Mouse (Mus musculus): ENCODE measurements around the gene Ccdc189. TPM values are rescaled to one million over a fixed set of nuclear protein-coding genes. Genes with fewer than 3 reads are reported as not detected.
"Not testable (repeated sequence)": the region's sequence is repeated elsewhere in the genome, so short reads cannot be mapped to it uniquely, and the experiment has no call there.

Ccdc189 gene
- polyA plus RNA-seq (2014; fragmentation: Nextera tagmentation; extraction: Ambion mirVana) = 10.1 and 12.7 TPM in 2 replicates

DNA sequence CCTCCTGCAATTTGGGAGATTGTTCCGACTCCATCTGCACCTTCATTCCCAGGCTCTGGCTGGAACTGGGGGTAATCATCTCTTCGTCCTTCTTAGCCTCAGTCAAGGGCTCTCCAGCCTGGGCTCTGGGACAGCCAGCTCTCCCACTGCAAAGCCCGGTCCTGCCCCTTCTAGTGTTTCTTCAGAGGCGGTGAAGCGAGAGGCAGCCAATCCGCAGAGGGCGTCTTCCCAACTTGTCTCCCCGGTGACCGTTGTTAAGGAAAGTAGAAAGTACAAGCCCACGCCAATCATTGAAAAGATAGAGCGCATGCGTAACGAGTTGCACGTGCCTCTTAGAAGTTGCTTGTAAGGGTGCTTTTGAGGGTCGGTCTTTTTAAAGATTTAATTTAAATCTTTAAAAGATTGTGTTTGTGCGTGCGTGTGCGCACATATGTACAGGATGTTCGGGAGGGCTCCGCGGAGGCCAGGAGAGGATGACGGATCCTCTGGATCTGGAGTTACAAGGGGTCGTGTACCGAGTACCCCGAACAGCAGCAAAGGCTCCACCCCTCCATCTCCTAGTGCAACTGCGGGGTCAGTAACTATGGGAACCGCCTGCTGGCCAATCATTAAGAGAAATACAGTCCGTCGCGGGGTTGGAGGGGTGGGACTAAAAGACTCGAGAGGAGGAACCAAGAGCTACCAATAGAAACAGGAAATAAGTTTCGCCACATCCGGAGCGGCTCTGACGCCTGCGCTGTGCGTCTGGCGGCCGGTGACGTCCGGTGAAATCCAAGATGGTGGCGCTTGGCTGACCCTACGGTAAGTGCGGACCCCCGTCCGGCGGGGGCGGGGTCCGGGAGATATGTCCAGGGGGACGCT is at the start of gene Ccdc189, which contains the start of gene Rnf40:
Gene Ccdc189, minus strand, starts transcription at position 585 of the 861 bp plus-strand sequence.
Gene Rnf40, plus strand, starts transcription at position 757 of the 861 bp plus-strand sequence.
- no peaks in the 10 kb centered on the region for H3K9me3 ChIP-seq (ENCODE audit: control insufficient read depth, low read length)
- H3K4me1 ChIP-seq (ENCODE audit: control insufficient read depth in 2 of 2, insufficient read depth in 2 of 2, low read length in 2 of 2) = peaks cover 8 to 20% of the 10 kb centered on the region in 2 experiments
- ATAC-seq (ENCODE audit: insufficient number of reproducible peaks, insufficient read depth, low FRiP score, low read depth) = peak; percentile 96
- peak within 1 kb of the TSS; percentile 80 to 86 for H3K4me3 ChIP-seq (ENCODE audit: control insufficient read depth in 1 of 2, insufficient read depth in 1 of 2, low read depth in 1 of 2, low read length in 2 of 2)
- H3K4me2 ChIP-seq (ENCODE audit: low read length) = peak within 1 kb of the TSS; percentile 94
- H3K27me3 ChIP-seq (ENCODE audit: control insufficient read depth, insufficient read depth, low read length) = no peaks in the 10 kb centered on the region
- WGBS = under 1% methylated on average over 50 of the region's 50 CpGs
- peak within 1 kb of the TSS; percentile 89 for H3K9ac ChIP-seq (ENCODE audit: low read length)
- H3K36me3 ChIP-seq (ENCODE audit: control insufficient read depth, insufficient read depth, low read length) = peaks cover 58% of the 10 kb centered on the region
- peak within 1 kb of the TSS; percentile 51 to 78 for H3K27ac ChIP-seq (replicated peaks in 1 of 2; ENCODE audit: control insufficient read depth in 1 of 2, insufficient read depth in 1 of 2, low read depth in 2 of 2, low read length in 2 of 2)

GRCm38 (mm10) chr7:127636963-127637362 is 48.6 kb upstream of the Ccdc189 start:
- Histone ChIP-seq H3K4me3 (ENCODE audit: control insufficient read depth in 1 of 2, insufficient read depth in 1 of 2, low read depth in 1 of 2, low read length in 2 of 2) (peak overlapping the region; percentile 57 to 69), H3K27me3 (ENCODE audit: control insufficient read depth, insufficient read depth, low read length) (no peaks in the 10 kb centered on the region), H3K4me2 (ENCODE audit: low read length) (peak overlapping the region; percentile 84), H3K9ac (ENCODE audit: low read length) (peak overlapping the region; percentile 77), H3K4me1 (ENCODE audit: control insufficient read depth in 2 of 2, insufficient read depth in 2 of 2, low read length in 2 of 2) (peaks cover 0 to 3% of the 10 kb centered on the region in 2 experiments; a peak in 2 of 4 replicates), H3K9me3 (ENCODE audit: control insufficient read depth, low read length) (no peaks in the 10 kb centered on the region), H3K36me3 (ENCODE audit: control insufficient read depth, insufficient read depth, low read length) (no peaks in the 10 kb centered on the region), H3K27ac (replicated peaks in 1 of 2; ENCODE audit: control insufficient read depth in 1 of 2, insufficient read depth in 1 of 2, low read depth in 2 of 2, low read length in 2 of 2) (no peak overlapping the region; a peak in 1 of 4 replicates)
- WGBS = under 1% methylated on average over 27 of the region's 27 CpGs
- ATAC-seq (ENCODE audit: insufficient number of reproducible peaks, insufficient read depth, low FRiP score, low read depth) = peak; percentile 77

DNA sequence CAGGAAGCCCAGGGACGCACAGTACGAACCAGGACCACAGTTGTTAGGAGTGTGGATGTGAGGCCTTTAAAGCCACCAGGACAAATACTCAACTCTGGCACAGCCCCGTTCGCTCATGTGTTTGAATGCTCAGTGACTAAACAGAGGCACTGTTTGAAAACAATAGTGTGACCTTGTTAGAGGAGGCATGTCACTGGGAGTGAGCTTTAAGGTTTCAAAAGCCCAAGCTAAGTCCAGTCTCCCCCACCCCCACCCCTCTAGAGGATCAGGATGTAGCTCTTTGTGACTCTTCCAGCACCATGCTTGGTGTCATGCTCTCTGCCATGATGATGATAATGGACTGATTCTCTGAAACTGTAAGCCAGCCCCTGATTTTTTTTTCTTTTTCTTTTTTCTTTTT is 43.0 kb upstream of the Ccdc189 start:
- Histone ChIP-seq H3K9me3 (ENCODE audit: control insufficient read depth, low read length) (no peaks in the 10 kb centered on the region), H3K27ac (replicated peaks in 1 of 2; ENCODE audit: control insufficient read depth in 1 of 2, insufficient read depth in 1 of 2, low read depth in 2 of 2, low read length in 2 of 2) (no peak overlapping the region), H3K9ac (ENCODE audit: low read length) (no peak overlapping the region), H3K4me1 (ENCODE audit: control insufficient read depth in 2 of 2, insufficient read depth in 2 of 2, low read length in 2 of 2) (no peaks in the 10 kb centered on the region), H3K27me3 (ENCODE audit: control insufficient read depth, insufficient read depth, low read length) (no peaks in the 10 kb centered on the region), H3K4me3 (ENCODE audit: control insufficient read depth in 1 of 2, insufficient read depth in 1 of 2, low read depth in 1 of 2, low read length in 2 of 2) (no peak overlapping the region), H3K4me2 (ENCODE audit: low read length) (no peak overlapping the region), H3K36me3 (ENCODE audit: control insufficient read depth, insufficient read depth, low read length) (no peaks in the 10 kb centered on the region)
- ATAC-seq (ENCODE audit: insufficient number of reproducible peaks, insufficient read depth, low FRiP score, low read depth) = no peak
- WGBS = 80% methylated on average over 4 of the region's 4 CpGs

- no peak overlapping the region for H3K27ac ChIP-seq (replicated peaks in 1 of 2; ENCODE audit: control insufficient read depth in 1 of 2, insufficient read depth in 1 of 2, low read depth in 2 of 2, low read length in 2 of 2)
- H3K27me3 ChIP-seq (ENCODE audit: control insufficient read depth, insufficient read depth, low read length) = no peaks in the 10 kb centered on the region
- ATAC-seq (ENCODE audit: insufficient number of reproducible peaks, insufficient read depth, low FRiP score, low read depth) = no peak
- no peak overlapping the region for H3K9ac ChIP-seq (ENCODE audit: low read length)
- H3K4me3 ChIP-seq (ENCODE audit: control insufficient read depth in 1 of 2, insufficient read depth in 1 of 2, low read depth in 1 of 2, low read length in 2 of 2) = no peak overlapping the region
- H3K4me1 ChIP-seq (ENCODE audit: control insufficient read depth in 2 of 2, insufficient read depth in 2 of 2, low read length in 2 of 2) = no peaks in the 10 kb centered on the region
- no peaks in the 10 kb centered on the region for H3K9me3 ChIP-seq (ENCODE audit: control insufficient read depth, low read length)
- no peak overlapping the region for H3K4me2 ChIP-seq (ENCODE audit: low read length)
- no peaks in the 10 kb centered on the region for H3K36me3 ChIP-seq (ENCODE audit: control insufficient read depth, insufficient read depth, low read length)
- 64% methylated on average over 5 of the region's 5 CpGs for WGBS
Observed at GRCm38 (mm10) chr7:127628646-127629045, 40.3 kb upstream of the Ccdc189 start.

GRCm38 (mm10) chr7:127626471-127626870 is 38.1 kb upstream of the Ccdc189 start:
- no peak for ATAC-seq (ENCODE audit: insufficient number of reproducible peaks, insufficient read depth, low FRiP score, low read depth)
- Histone ChIP-seq H3K9me3 (ENCODE audit: control insufficient read depth, low read length) (no peaks in the 10 kb centered on the region), H3K4me1 (ENCODE audit: control insufficient read depth in 2 of 2, insufficient read depth in 2 of 2, low read length in 2 of 2) (no peaks in the 10 kb centered on the region), H3K27me3 (ENCODE audit: control insufficient read depth, insufficient read depth, low read length) (no peaks in the 10 kb centered on the region), H3K4me2 (ENCODE audit: low read length) (no peak overlapping the region), H3K4me3 (ENCODE audit: control insufficient read depth in 1 of 2, insufficient read depth in 1 of 2, low read depth in 1 of 2, low read length in 2 of 2) (no peak overlapping the region), H3K36me3 (ENCODE audit: control insufficient read depth, insufficient read depth, low read length) (no peaks in the 10 kb centered on the region), H3K9ac (ENCODE audit: low read length) (no peak overlapping the region), H3K27ac (replicated peaks in 1 of 2; ENCODE audit: control insufficient read depth in 1 of 2, insufficient read depth in 1 of 2, low read depth in 2 of 2, low read length in 2 of 2) (no peak overlapping the region)
- 70% methylated on average over 4 of the region's 4 CpGs for WGBS

GRCm38 (mm10) chr7:127626039-127626438 is 37.6 kb upstream of the Ccdc189 start:
- Histone ChIP-seq H3K36me3 (ENCODE audit: control insufficient read depth, insufficient read depth, low read length) (no peaks in the 10 kb centered on the region), H3K4me1 (ENCODE audit: control insufficient read depth in 2 of 2, insufficient read depth in 2 of 2, low read length in 2 of 2) (no peaks in the 10 kb centered on the region), H3K9me3 (ENCODE audit: control insufficient read depth, low read length) (no peaks in the 10 kb centered on the region), H3K27ac (replicated peaks in 1 of 2; ENCODE audit: control insufficient read depth in 1 of 2, insufficient read depth in 1 of 2, low read depth in 2 of 2, low read length in 2 of 2) (no peak overlapping the region), H3K27me3 (ENCODE audit: control insufficient read depth, insufficient read depth, low read length) (no peaks in the 10 kb centered on the region), H3K9ac (ENCODE audit: low read length) (no peak overlapping the region), H3K4me2 (ENCODE audit: low read length) (no peak overlapping the region), H3K4me3 (ENCODE audit: control insufficient read depth in 1 of 2, insufficient read depth in 1 of 2, low read depth in 1 of 2, low read length in 2 of 2) (no peak overlapping the region)
- ATAC-seq (ENCODE audit: insufficient number of reproducible peaks, insufficient read depth, low FRiP score, low read depth) = no peak
- 94% methylated on average over 7 of the region's 7 CpGs for WGBS

DNA sequence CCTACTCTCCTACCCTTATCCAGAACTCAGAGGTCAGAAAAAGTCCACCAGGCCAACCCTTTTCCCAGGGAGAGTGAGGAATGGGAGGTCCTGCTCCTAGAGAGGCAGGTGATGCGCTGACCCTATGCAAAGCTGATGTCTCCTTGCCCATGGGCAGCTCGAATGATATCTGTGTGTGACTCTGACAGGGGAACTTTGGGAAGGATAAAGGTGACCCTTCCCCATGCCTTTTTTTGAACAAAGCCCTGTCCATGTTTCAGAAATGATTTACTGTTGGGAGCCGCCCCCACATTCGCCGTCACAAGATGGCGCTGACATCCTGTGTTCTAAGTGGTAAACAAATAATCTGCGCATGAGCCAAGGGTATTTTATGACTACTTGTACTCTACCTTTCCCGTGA is 30.0 kb upstream of the Ccdc189 start:
- not testable (repeated sequence) for H3K9me3 ChIP-seq (ENCODE audit: control insufficient read depth, low read length); H3K27me3 ChIP-seq (ENCODE audit: control insufficient read depth, insufficient read depth, low read length); ATAC-seq (ENCODE audit: insufficient number of reproducible peaks, insufficient read depth, low FRiP score, low read depth); H3K9ac ChIP-seq (ENCODE audit: low read length); H3K27ac ChIP-seq (replicated peaks in 1 of 2; ENCODE audit: control insufficient read depth in 1 of 2, insufficient read depth in 1 of 2, low read depth in 2 of 2, low read length in 2 of 2); H3K36me3 ChIP-seq (ENCODE audit: control insufficient read depth, insufficient read depth, low read length); H3K4me3 ChIP-seq (ENCODE audit: control insufficient read depth in 1 of 2, insufficient read depth in 1 of 2, low read depth in 1 of 2, low read length in 2 of 2); H3K4me2 ChIP-seq (ENCODE audit: low read length)
- 89% methylated on average over 6 of the region's 8 CpGs for WGBS
- peaks cover 8 to 13% of the 10 kb centered on the region in 2 experiments for H3K4me1 ChIP-seq (ENCODE audit: control insufficient read depth in 2 of 2, insufficient read depth in 2 of 2, low read length in 2 of 2)
